Mouse (Mus musculus) liver, adult (tissue): Measurements from ENCODE around the gene Zfp973.
"Not testable (repeated sequence)": the region's sequence is repeated elsewhere in the genome, so short reads cannot be mapped to it uniquely, and the experiment has no call there.

Experiments used
- GATA4 ChIP-seq: IDR thresholded peaks from 2 replicates; pipeline ENCODE4 v1.6.1; 2014; ENCODE audit warnings: mild to moderate bottlenecking, low read length; ENCODE audit not compliant: insufficient replicate concordance

Gene Zfp973

GRCm38 (mm10) chr2:176670222-176670621 lies at the start of gene Zfp973:
Zfp973 (plus strand) TSS chr2:176670522.
- not testable (repeated sequence) for TF ChIP-seq GATA4

GRCm38 (mm10) chr2:176636244-176636643 lies 34.1 kb upstream of the Zfp973 start, which contains the start of gene Gm14308:
Gm14308 (minus strand) TSS chr2:176636344.
- not testable (repeated sequence) for TF ChIP-seq GATA4

GRCm38 (mm10) chr2:176708051-176708450 lies 37.7 kb downstream of the Zfp973 start, which contains the start of gene Gm14305:
Gm14305 (plus strand) TSS chr2:176708328.
- TF ChIP-seq GATA4, result not testable (repeated sequence)
